Mouse (Mus musculus) spleen, embryonic (tissue): Measurements from ENCODE around the gene Pip4k2a.

Source experiments
- CTCF ChIA-PET: fragments of 350-600 bp; sonication (Branson Sonifier 250); formaldehyde crosslinking; loops from one replicate; lab custom pipeline; 2022; lab: Charles Lee

Pip4k2a gene

GRCm38 (mm10) chr2:18983546-18983945 is 14.4 kb downstream of the Pip4k2a start:
- CTCF ChIA-PET = no interaction called here

GRCm38 (mm10) chr2:18982581-18982980 is 15.3 kb downstream of the Pip4k2a start:
- CTCF ChIA-PET = no interaction called here

- CTCF ChIA-PET = interaction anchor here (0.9 kb wide), 1 partner anchor 9 kb away, joined by 3 read pairs; no protein-coding TSS in a partner anchor
These were observed 18.3 kb downstream of the Pip4k2a start for GRCm38 (mm10) chr2:18979675-18980074.

- CTCF ChIA-PET = interaction anchor here (0.9 kb wide), 1 partner anchor 9 kb away, joined by 3 read pairs; no protein-coding TSS in a partner anchor
These were observed 18.9 kb downstream of the Pip4k2a start for GRCm38 (mm10) chr2:18979046-18979445.

GRCm38 (mm10) chr2:18977201-18977805 is 20.6 kb downstream of the Pip4k2a start:
- CTCF ChIA-PET = no interaction called here

- CTCF ChIA-PET = no interaction called here
These were observed 21.8 kb downstream of the Pip4k2a start for GRCm38 (mm10) chr2:18976175-18976574.

- CTCF ChIA-PET = interaction anchor here (0.7 kb wide), 1 partner anchor 546 kb away, joined by 7 read pairs; no protein-coding TSS in a partner anchor
These were observed 22.9 kb downstream of the Pip4k2a start for GRCm38 (mm10) chr2:18974882-18975645.

GRCm38 (mm10) chr2:18971564-18971963 is 26.4 kb downstream of the Pip4k2a start:
- CTCF ChIA-PET = no interaction called here

GRCm38 (mm10) chr2:18970461-18970860 is 27.5 kb downstream of the Pip4k2a start:
- CTCF ChIA-PET = interaction anchor here (0.5 to 1.1 kb wide), 2 partner anchors 9 to 37 kb away, joined by 3 to 4 read pairs; no protein-coding TSS in a partner anchor

GRCm38 (mm10) chr2:18969066-18969681 is 28.8 kb downstream of the Pip4k2a start:
- CTCF ChIA-PET = no interaction called here

GRCm38 (mm10) chr2:18967451-18968063 is 30.4 kb downstream of the Pip4k2a start:
- CTCF ChIA-PET = interaction anchor here (0.7 kb wide), 1 partner anchor 10 kb away, joined by 4 read pairs; no protein-coding TSS in a partner anchor

GRCm38 (mm10) chr2:18966566-18966965 is 31.4 kb downstream of the Pip4k2a start:
- CTCF ChIA-PET = interaction anchor here (0.6 to 0.7 kb wide), 2 partner anchors 9 to 18 kb away, joined by 4 to 5 read pairs; no protein-coding TSS in a partner anchor

GRCm38 (mm10) chr2:18965950-18966349 is 32.0 kb downstream of the Pip4k2a start:
- CTCF ChIA-PET = interaction anchor here (0.5 kb wide), 1 partner anchor 932 kb away, joined by 3 read pairs; no protein-coding TSS in a partner anchor

GRCm38 (mm10) chr2:18965108-18965507 is 32.8 kb downstream of the Pip4k2a start:
- CTCF ChIA-PET = no interaction called here

GRCm38 (mm10) chr2:18963286-18964040 is 34.5 kb downstream of the Pip4k2a start:
- CTCF ChIA-PET = no interaction called here

GRCm38 (mm10) chr2:18962502-18962901 is 35.4 kb downstream of the Pip4k2a start:
- CTCF ChIA-PET = no interaction called here

GRCm38 (mm10) chr2:18960376-18960973 is 37.5 kb downstream of the Pip4k2a start:
- CTCF ChIA-PET = no interaction called here

GRCm38 (mm10) chr2:18959558-18959957 is 38.4 kb downstream of the Pip4k2a start:
- CTCF ChIA-PET = no interaction called here

GRCm38 (mm10) chr2:18959008-18959407 is 38.9 kb downstream of the Pip4k2a start:
- CTCF ChIA-PET = no interaction called here

GRCm38 (mm10) chr2:18958501-18958900 is 39.4 kb downstream of the Pip4k2a start:
- CTCF ChIA-PET = interaction anchor here (1.2 kb wide), 1 partner anchor 8 kb away, joined by 4 read pairs; no protein-coding TSS in a partner anchor
